Mouse (Mus musculus) Patski (cell line): ENCODE measurements around the gene Epm2a. TPM values are rescaled to one million over a fixed set of nuclear protein-coding genes. Genes with fewer than 3 reads are reported as not detected.
"Not testable (repeated sequence)": the region's sequence is repeated elsewhere in the genome, so short reads cannot be mapped to it uniquely, and the experiment has no call there.

Experiments
- ATAC-seq: fragments of 100-300 bp; one replicate; pipeline ENCODE4 v1.8.0; 2021
- CTCF ChIA-PET: fragments of 350-600 bp; sonication (Branson Sonifier 250); formaldehyde crosslinking; loops from one replicate; lab custom pipeline; 2022; ENCODE audit warnings: inconsistent platforms; lab: Charles Lee
- POLR2A ChIA-PET: fragments of 350-600 bp; sonication (Branson Sonifier 250); formaldehyde crosslinking; loops from one replicate; lab custom pipeline; 2022; ENCODE audit warnings: antibody characterized with exemption, inconsistent platforms; lab: Charles Lee
- DNase-seq: peaks from one replicate; pipeline ENCODE4 v3.0.0-alpha.2; 2011; ENCODE audit warnings: low read depth, low spot score
- H3K27me3 ChIP-seq: fragments of 371-371 bp; one replicate; pipeline ENCODE4 v1.5.1; 2021
- CTCF ChIP-seq: fragments of 100-300 bp; IDR thresholded peaks from one replicate; pipeline ENCODE4 v1.5.1; 2021
- in situ Hi-C: fragments of 300-500 bp; cut with MboI; formaldehyde crosslinking; loops from 3 replicates; pipeline ENCODE4 v1.11.1; 2018; ENCODE audit warnings: low pct_unique_long_range_greater_than_20kb, mixed read lengths
- polyA plus RNA-seq: library from polyadenylated mRNA; unstranded; gene quantifications from one replicate; pipeline ENCODE4 v1.2.3, GENCODE M21; 2021

Epm2a gene
- polyA plus RNA-seq, 1 experiment from 2014 or later: 3.2 TPM

DNA sequence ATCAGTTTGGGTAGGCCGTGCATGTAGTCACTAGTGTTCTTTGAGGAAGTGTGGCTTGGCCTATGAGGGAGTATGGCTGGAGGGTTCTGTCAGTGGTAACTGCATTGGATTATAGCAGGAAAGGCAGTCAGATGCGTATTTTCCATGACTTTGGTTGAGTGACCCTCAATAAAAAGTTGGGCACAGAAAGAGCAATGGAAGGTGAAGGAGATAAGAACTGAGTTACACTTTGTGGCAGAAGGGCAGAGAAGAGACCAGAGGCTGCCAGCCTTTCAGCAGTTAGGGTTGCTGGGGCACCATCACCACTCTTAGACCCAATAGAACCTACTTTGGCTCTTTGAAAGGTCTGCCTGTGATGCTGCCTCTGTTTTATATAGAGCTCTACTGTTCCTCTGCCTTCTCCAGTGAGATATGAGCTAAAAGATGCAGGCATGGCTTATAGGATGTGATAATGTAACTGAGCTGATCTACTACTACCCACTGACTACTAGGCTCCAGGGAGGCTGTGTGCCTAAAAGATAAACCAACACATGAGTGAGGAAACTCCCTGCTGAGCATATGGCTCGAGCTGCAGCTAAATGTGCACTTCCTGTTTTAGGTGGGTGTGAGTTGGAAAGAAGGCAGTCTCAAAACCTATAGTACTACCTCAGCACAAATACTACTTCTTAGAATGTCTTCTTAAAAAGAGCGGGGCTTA is 19.9 kb upstream of the Epm2a start:
- DNase-seq (no peak), ATAC-seq (no peak)
- TF ChIP-seq CTCF: no peak
- in situ Hi-C loops: no loop called here
- H3K27me3 ChIP-seq: no peaks in the 10 kb centered on the region
- ChIA-PET CTCF (interaction anchor here (1.6 kb wide), 1 partner anchor 37 kb away, joined by 4 read pairs; no protein-coding TSS in a partner anchor), POLR2A (no interaction called here)

DNA sequence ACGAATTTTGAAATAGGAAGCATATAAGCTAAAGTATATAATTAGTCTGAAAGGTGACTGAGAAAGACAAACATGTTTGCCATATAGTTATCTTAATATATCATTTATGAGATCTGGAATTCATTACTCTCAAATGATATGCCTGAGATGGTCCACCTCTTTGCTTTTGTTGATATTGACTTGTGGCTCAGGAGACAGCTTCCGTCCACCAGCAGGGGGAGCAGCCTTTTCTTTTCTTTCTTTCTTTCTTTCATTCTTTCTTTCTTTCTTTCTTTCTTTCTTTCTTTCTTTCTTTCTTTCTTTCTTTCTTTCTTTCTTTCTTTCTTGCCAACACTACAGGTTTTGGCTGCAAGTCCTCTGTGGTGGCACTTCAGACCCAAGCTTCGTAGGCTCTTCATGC is 16.7 kb upstream of the Epm2a start:
- no peak for DNase-seq
- TF ChIP-seq CTCF: peak; percentile 59
- ChIA-PET POLR2A (interaction anchor here (0.5 kb wide), 1 partner anchor 98 kb away, joined by 4 read pairs; no protein-coding TSS in a partner anchor), CTCF (interaction anchor here (1.1 to 3.2 kb wide), 7 partner anchors 10 to 100 kb away, joined by 3 to 13 read pairs (median 5); partner anchors contain the start of gene Epm2a)
- no peak for ATAC-seq
- in situ Hi-C loops: no loop called here
- H3K27me3 ChIP-seq: no peaks in the 10 kb centered on the region

DNA sequence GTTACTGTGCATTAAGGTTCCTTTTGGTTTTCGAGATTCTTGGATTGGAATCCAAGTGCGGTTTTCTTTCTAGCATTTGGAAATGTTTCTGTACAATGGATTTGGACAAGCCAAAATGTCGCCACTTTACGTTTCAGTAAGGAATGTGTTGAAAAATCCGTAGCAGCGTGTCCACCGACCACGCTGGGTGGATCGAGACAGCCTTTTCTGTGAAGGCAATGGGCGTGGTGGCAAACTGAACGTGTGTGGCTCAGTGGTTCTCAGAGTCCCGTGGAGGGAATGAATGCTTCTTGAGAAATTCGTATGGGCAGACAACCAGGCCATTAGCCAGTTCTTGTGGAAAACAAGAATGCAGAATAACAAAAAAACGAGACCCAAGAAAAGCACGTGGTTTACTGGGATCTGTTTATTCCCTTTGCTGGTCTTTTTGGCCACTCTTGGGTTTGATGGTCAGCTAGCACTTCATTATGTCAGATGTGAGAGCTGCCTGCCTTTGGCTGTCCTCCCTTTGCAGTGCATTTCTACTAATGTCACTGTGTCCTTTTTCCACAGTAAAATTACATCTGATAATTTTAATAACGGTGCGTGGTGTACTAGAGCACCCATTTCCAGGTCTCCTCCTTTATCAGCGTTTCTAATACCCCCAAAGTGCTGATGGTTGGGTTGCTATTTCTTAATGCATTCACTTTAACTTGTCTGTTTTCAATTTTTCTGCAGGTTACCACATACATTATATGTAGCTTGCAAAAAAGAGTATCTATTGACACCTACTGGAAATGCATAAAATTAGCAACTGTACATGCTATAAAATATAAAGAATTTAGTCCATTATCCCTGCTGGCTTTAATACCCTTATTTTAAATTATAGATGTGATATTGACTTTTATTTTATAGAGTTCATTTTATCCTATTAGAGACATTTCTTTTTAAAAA is 1.6 kb downstream of the Epm2a start:
- H3K27me3 ChIP-seq: no peaks in the 10 kb centered on the region
- ChIA-PET POLR2A (interaction anchor here (0.6 kb wide), 1 partner anchor 52 kb away, joined by 3 read pairs; no protein-coding TSS in a partner anchor), CTCF (interaction anchor here (0.9 to 3.5 kb wide), 4 partner anchors 18 to 38 kb away, joined by 3 to 13 read pairs (median 4); no protein-coding TSS in a partner anchor)
- in situ Hi-C loops: no loop called here
- TF ChIP-seq CTCF: peak; percentile 8
- DNase-seq (no peak), ATAC-seq (no peak)

DNA sequence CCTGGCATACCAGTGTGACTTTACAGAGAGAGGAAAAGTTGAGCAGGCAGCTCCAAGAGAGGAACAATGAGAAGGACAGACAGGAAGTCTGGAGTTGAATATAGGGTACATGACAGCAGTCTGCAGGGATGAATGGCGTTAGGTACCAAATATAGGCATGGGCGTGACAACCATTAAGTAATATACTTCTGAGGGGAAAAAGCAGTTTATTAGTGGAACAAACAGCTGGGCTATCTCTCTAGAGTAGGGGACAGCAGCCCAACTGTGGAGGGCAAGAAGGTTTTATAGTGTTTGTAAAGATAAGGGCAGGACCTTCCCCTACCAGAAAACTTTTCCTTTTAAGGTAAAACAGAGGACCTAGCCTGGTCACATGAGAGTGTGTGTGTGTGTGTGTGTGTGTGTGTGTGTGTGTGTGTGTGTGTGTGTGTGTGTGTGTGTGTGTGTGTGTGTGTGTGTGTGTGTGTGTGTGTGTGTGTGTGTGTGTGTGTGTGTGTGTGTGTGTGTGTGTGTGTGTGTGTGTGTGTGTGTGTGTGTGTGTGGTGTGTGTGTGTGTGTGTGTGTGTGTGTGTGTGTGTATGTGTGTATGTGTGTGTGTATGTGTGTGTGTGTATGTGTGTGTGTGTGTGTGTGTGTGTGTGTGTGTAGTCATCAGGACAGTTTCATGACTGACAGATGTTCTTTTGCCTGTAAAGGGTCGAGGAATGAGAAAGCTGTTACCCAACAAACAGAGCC is 7.2 kb downstream of the Epm2a start:
- in situ Hi-C loops, H3K27me3 ChIP-seq, POLR2A ChIA-PET, DNase-seq, ATAC-seq, CTCF ChIA-PET: not testable (repeated sequence)

DNA sequence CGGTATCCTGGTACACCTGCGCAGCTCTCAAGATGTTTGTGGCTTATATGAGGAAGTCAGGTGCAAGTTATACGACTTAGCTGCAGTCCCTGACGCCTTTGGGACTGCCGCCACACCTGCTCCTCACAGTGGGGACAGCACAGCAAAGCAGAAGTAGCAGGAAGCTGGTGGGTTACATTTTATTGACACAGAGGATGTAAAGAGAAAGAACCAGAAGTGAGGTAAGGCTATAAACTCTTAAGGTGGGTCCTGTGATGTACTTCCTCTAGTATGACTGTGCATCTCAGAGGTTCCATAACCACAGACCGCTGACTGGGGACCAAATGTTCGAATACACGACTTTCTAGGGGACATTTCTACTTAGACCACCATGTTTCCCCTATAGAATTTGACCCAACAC is 11.4 kb downstream of the Epm2a start:
- ATAC-seq (no peak), DNase-seq (no peak)
- ChIA-PET POLR2A (no interaction called here), CTCF (no interaction called here)
- H3K27me3 ChIP-seq: no peaks in the 10 kb centered on the region
- no peak for TF ChIP-seq CTCF
- in situ Hi-C loops: no loop called here

DNA sequence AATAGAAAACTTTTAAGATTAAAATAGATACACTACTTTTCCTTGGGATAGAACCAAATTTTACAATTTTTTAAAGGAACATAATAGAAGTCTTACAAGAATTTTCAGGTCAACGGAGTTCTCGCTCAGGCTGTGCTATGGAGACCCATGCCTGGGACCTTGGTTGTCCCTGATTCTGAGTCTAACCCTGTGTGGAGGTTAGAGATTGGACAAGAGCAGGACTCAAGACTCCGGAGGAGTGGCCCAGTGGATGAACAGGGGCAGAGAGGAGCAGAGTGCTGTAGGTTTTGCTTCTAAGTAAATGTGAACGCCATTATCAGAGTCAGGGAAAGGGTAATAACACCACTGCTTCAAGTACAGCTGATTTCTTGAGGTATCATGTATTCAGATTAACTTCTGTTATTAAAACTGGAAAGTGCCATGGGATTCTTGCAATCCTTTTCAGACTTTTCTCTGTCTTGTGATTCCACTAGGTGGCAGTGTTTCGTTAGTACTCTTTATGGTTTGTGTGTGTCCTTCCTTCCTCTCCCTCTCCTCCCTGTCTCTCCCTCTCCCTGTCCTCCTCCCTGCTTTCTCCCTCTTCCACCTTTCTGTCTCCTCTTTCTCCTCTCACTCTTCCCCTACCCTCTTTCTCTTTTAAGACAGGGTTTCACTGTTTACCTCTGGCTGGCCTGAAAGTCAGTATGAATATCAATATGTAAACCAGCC is 18.9 kb downstream of the Epm2a start:
- ATAC-seq (peak; percentile 62), DNase-seq (no peak)
- no peaks in the 10 kb centered on the region for H3K27me3 ChIP-seq
- in situ Hi-C loops: no loop called here
- POLR2A ChIA-PET: no interaction called here
- peak; percentile 63 for TF ChIP-seq CTCF
- CTCF ChIA-PET: interaction anchor here (0.7 kb wide), 1 partner anchor 35 kb away, joined by 4 read pairs; no protein-coding TSS in a partner anchor

DNA sequence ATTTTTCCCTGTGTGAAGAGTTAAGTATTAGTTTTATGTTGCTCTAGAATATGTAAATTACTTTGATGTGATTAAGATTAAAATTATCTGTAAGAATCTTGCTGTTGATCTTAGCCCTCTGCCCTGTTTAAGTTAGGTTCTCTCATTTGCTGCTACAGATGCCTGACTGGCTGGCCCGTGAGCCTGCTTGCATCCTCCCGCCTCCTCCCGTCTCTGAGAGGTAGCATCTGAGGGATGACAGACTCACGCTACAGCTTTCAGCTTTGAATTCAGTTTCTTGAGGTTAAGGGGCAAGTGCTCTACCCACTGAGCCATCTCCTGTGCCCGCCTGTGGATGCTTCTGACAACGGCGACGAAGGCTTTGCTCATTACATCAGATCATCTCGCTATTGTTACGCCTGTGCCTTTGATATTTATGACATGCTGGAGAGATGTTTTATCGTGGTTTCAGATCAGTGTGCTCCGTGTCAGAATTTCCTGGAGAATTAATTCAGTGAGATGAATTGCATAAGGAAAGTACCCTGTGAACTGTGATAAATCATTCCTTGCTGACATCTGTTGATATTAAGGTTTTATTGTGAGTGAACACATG is 19.8 kb downstream of the Epm2a start:
- TF ChIP-seq CTCF: no peak
- in situ Hi-C loops: no loop called here
- no peaks in the 10 kb centered on the region for H3K27me3 ChIP-seq
- DNase-seq (no peak), ATAC-seq (no peak)
- ChIA-PET CTCF (interaction anchor here (2.1 kb wide), 1 partner anchor 87 kb away, joined by 6 read pairs; no protein-coding TSS in a partner anchor), POLR2A (no interaction called here)

DNA sequence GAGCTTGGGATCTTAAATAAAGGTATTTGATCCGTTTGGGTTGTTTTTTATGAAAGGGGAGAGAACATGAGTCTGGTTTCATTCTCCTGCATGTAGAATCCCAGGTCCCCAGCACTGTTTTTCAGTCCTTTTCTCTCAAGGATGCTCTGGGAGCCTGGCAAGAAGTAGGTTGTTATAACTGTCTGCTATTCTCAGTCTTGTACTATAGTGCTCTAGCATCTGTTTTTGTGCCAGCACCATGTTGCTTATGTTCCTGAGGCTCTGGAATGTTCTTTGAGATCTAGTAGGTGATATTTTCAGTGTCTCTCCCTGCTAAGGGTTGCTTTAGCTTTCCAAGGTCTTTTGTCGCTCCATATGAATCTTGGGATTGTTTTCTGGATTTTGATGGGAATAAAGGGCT is 38.1 kb downstream of the Epm2a start:
- in situ Hi-C loops: no loop called here
- POLR2A ChIA-PET: no interaction called here

DNA sequence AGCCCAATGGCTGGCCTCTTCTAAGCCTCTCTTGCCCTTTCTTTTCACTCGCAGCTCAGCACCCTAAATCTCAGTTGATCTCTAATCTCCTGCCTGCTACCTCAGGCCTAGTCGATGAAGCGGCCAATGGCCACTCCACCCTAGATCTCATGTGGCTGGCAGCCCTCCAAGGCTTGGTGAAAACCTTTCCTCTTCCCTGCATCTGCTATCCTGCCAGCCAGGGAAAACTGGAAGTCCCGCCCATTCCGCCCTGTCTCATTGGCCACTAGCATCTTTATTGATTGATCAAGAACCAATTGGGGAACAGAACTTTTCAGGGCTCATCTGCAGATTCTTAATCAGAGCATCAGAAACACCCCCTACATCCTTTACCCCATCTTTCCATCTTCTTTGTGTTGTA is 67.7 kb downstream of the Epm2a start:
- H3K27me3 ChIP-seq: no peaks in the 10 kb centered on the region
- ChIA-PET POLR2A (no interaction called here), CTCF (no interaction called here)
- ATAC-seq: no peak
- in situ Hi-C loops: no loop called here
- TF ChIP-seq CTCF: no peak
- DNase-seq: no peak

More for the DNA sequence above, 38.1 kb downstream of the Epm2a start:
- CTCF ChIA-PET: no interaction called here
- H3K27me3 ChIP-seq: no peaks in the 10 kb centered on the region
- DNase-seq (no peak), ATAC-seq (no peak)
- no peak for TF ChIP-seq CTCF
